Mouse (Mus musculus) heart, postnatal 0 days (tissue): Measurements from ENCODE around the gene Imp4.

Experiments
- CTCF ChIP-seq: IDR thresholded peaks from 2 replicates; pipeline ENCODE4 v1.5.1; 2016; ENCODE audit warnings: antibody characterized with exemption, control low read depth, low read depth
- EP300 ChIP-seq: IDR thresholded peaks from 2 replicates; pipeline ENCODE4 v1.6.1; 2016; ENCODE audit warnings: antibody characterized with exemption, low read depth

GRCm38 (mm10) chr1:34485461-34486188, 46.0 kb downstream of the Imp4 start:
- no peak for TF ChIP-seq EP300
- TF ChIP-seq CTCF: peak; percentile 70
